ENCODE assay signal across 16 mouse cellular contexts in genomic region chr2:130914873-130915272, GRCm38 (mm10). TPM values are rescaled to one million over a fixed set of nuclear protein-coding genes. Genes with fewer than 3 reads are reported as not detected.
DNase-seq lines count a peak whose midpoint lies in the region; ATAC-seq lines count a peak whose summit lies in the region.
"Had no signal": no experiment of that assay in that cellular context is flagged by ENCODE, and none has a peak within 500 bp of the region (broad histone marks: within the 10 kb centered on the region; RNA-seq: fewer than 3 reads in every experiment).

No protein-coding gene starts in this region.

- H3K36me3 ChIP-seq in embryonic facial prominence, embryonic 13.5 days = no peaks in the 10 kb centered on the region
- no peaks in the 10 kb centered on the region for H3K36me3 ChIP-seq in midbrain, embryonic 16.5 days (ENCODE audit: control insufficient read depth, insufficient read depth, low read length)
- H3K36me3 ChIP-seq: liver, embryonic 12.5 days; midbrain, embryonic 13.5 days had no signal

- no peaks in the 10 kb centered on the region for H3K27me3 ChIP-seq in embryonic facial prominence, embryonic 13.5 days
- H3K27me3 ChIP-seq in midbrain, embryonic 16.5 days (ENCODE audit: control insufficient read depth, insufficient read depth, low read depth, low read length) = no peaks in the 10 kb centered on the region
- H3K27me3 ChIP-seq: CH12.LX; forebrain, embryonic 13.5 days; liver, embryonic 12.5 days; midbrain, embryonic 13.5 days had no signal

- no peak overlapping the region for H3K4me2 ChIP-seq in embryonic facial prominence, embryonic 13.5 days
- H3K4me2 ChIP-seq in midbrain, embryonic 16.5 days (ENCODE audit: low read length) = no peak overlapping the region
- H3K4me2 ChIP-seq: forebrain, embryonic 13.5 days; liver, embryonic 12.5 days; midbrain, embryonic 13.5 days had no signal

- H3K4me3 ChIP-seq in embryonic facial prominence, embryonic 13.5 days = no peak overlapping the region
- no peak overlapping the region for H3K4me3 ChIP-seq in midbrain, embryonic 16.5 days (ENCODE audit: low read depth, low read length)
- H3K4me3 ChIP-seq: forebrain, embryonic 13.5 days; liver, embryonic 12.5 days; midbrain, embryonic 13.5 days had no signal

- 51% methylated on average over 1 of the region's 1 CpGs for WGBS in embryonic facial prominence, embryonic 13.5 days
- 82% methylated on average over 1 of the region's 1 CpGs for WGBS in midbrain, embryonic 16.5 days

- H3K9ac ChIP-seq in embryonic facial prominence, embryonic 13.5 days = no peak overlapping the region
- no peak overlapping the region for H3K9ac ChIP-seq in midbrain, embryonic 16.5 days (ENCODE audit: low read depth, low read length)
- H3K9ac ChIP-seq: forebrain, embryonic 13.5 days; liver, embryonic 12.5 days; midbrain, embryonic 13.5 days had no signal

- H3K27ac ChIP-seq in embryonic facial prominence, embryonic 13.5 days = peak overlapping the region; percentile 41; the same call in 1 of the 2 replicates
- no peak overlapping the region for H3K27ac ChIP-seq in midbrain, embryonic 16.5 days (ENCODE audit: low read length)
- H3K27ac ChIP-seq: forebrain, embryonic 13.5 days; liver, embryonic 12.5 days; midbrain, embryonic 13.5 days had no signal

- H3K4me1 ChIP-seq in embryonic facial prominence, embryonic 13.5 days = peaks cover 30% of the 10 kb centered on the region
- no peaks in the 10 kb centered on the region for H3K4me1 ChIP-seq in midbrain, embryonic 16.5 days (ENCODE audit: control insufficient read depth, insufficient read depth, low read length)
- H3K4me1 ChIP-seq: forebrain, embryonic 13.5 days; midbrain, embryonic 13.5 days had no signal

- no peak; the same call in 1 of the 2 replicates for ATAC-seq in embryonic facial prominence, embryonic 13.5 days (ENCODE audit: insufficient number of reproducible peaks, insufficient read depth, low FRiP score, low TSS enrichment, low read depth)
- no peak for ATAC-seq in megakaryocyte progenitor cell, adult 5-6 weeks (replicated peaks; ENCODE audit: poor library complexity)
- ATAC-seq in midbrain, embryonic 16.5 days = no peak
- ATAC-seq: forebrain, embryonic 13.5 days; liver, embryonic 12.5 days; midbrain, embryonic 13.5 days had no signal

- DNase-seq in embryo, embryonic 10.5 days (ENCODE audit: low spot score) = peak; percentile 1
- no peak for DNase-seq in embryo, embryonic 9.5 days (ENCODE audit: extremely low spot score)
- peak; percentile 29 for DNase-seq in layer of hippocampus, adult 9-11 months
- no peak for DNase-seq in layer of hippocampus, postnatal 10 days (ENCODE audit: low spot score in 2 of 2)
- DNase-seq in R1 (ENCODE audit: low read depth, low spot score) = peak; percentile 31
- DNase-seq: cerebellum, adult 18-20 months; gastrocnemius, postnatal 10 days; heart, postnatal 14 days; thymus, postnatal 25 days had no signal

- no peaks in the 10 kb centered on the region for H3K9me3 ChIP-seq in embryonic facial prominence, embryonic 13.5 days
- no peaks in the 10 kb centered on the region for H3K9me3 ChIP-seq in midbrain, embryonic 16.5 days (replicated peaks; ENCODE audit: control insufficient read depth, low read length, poor library complexity, severe bottlenecking)
- H3K9me3 ChIP-seq: forebrain, embryonic 13.5 days; liver, embryonic 12.5 days; midbrain, embryonic 13.5 days had no signal

RNA-seq across cellular contexts. Expression of gene Atrn, which starts 8.6 kb away (rescaled TPM):
- 100 to 1,000 TPM; 103 TPM for total RNA-seq in layer of hippocampus, postnatal 10 days (2021)
- polyA plus RNA-seq in embryonic facial prominence, embryonic 13.5 days (2015; fragmentation: Nextera tagmentation; extraction: Ambion mirVana) = 9.6 and 10.7 TPM in 2 replicates
- total RNA-seq in megakaryocyte progenitor cell, adult 5-6 weeks (2015) = 38.4 and 41.2 TPM in 2 replicates
- 30.4 and 33.0 TPM in 2 replicates for total RNA-seq in megakaryocyte progenitor cell, adult 5-6 weeks (2017)
- polyA plus RNA-seq in midbrain, embryonic 16.5 days (2015; fragmentation: Nextera tagmentation; extraction: Ambion mirVana) = 15.0 TPM in 2 replicates

RNA-seq across cellular contexts. Expression of gene 4930402H24Rik, which starts 8.7 kb away (rescaled TPM):
- 10 to 100 TPM; 79.8 to 94.0 TPM for total RNA-seq in layer of hippocampus, postnatal 10 days (2021)
- 43.2 and 49.5 TPM in 2 replicates for polyA plus RNA-seq in embryonic facial prominence, embryonic 13.5 days (2015; fragmentation: Nextera tagmentation; extraction: Ambion mirVana)
- 6.4 and 10.8 TPM in 2 replicates for total RNA-seq in megakaryocyte progenitor cell, adult 5-6 weeks (2015)
- 4.2 and 8.6 TPM in 2 replicates for total RNA-seq in megakaryocyte progenitor cell, adult 5-6 weeks (2017)
- 98.1 and 108 TPM in 2 replicates for polyA plus RNA-seq in midbrain, embryonic 16.5 days (2015; fragmentation: Nextera tagmentation; extraction: Ambion mirVana)

Comparison
In these comparisons a context has a peak if more than half of its experiments do, and no peak if none do; other contexts are left out.
1. DNase-seq: peak in embryo, embryonic 10.5 days (single experiment), layer of hippocampus, adult 9-11 months (single experiment) and R1 (single experiment); none in embryo, embryonic 9.5 days (single experiment) and layer of hippocampus, postnatal 10 days (0 of 2).
2. RNA of gene 4930402H24Rik, which starts 8.7 kb away (total RNA-seq): 79.8 to 94.0 TPM in layer of hippocampus, postnatal 10 days; 4.2 to 10.8 TPM in megakaryocyte progenitor cell, adult 5-6 weeks; every median in the first group is over 4 times any median in the second.